Mouse (Mus musculus) embryonic facial prominence, embryonic 14.5 days (tissue): ENCODE data around the gene Chd2. TPM values are rescaled to one million over a fixed set of nuclear protein-coding genes. Genes with fewer than 3 reads are reported as not detected.

ENCODE experiments used
- ATAC-seq: fragments of 200-750 bp; cut with Nextera tagmentation; 2 replicates; pipeline ENCODE4 v1.8.0; 2017; ENCODE audit warnings: low read depth, moderate number of reproducible peaks, moderate TSS enrichment
- DNase-seq: peaks from one replicate; pipeline ENCODE4 v3.0.0-alpha.2; 2015; ENCODE audit warnings: low spot score
- H3K27ac ChIP-seq: fragments of 300-500 bp; sonication (generic); replicated peaks from 2 replicates; pipeline ENCODE4 v1.5.1; 2014; ENCODE audit warnings: low read depth, mild to moderate bottlenecking, low read length, moderate library complexity
- H3K27me3 ChIP-seq: fragments of 300-500 bp; sonication (generic); replicated peaks from 2 replicates; pipeline ENCODE4 v1.6.1; 2014; ENCODE audit warnings: low read length; ENCODE audit not compliant: control insufficient read depth, insufficient read depth
- H3K36me3 ChIP-seq: fragments of 300-500 bp; sonication (generic); 2 replicates; pipeline ENCODE4 v1.6.1; 2014; ENCODE audit warnings: low read length, mixed read lengths; ENCODE audit not compliant: control insufficient read depth, insufficient read depth
- H3K4me1 ChIP-seq: fragments of 300-500 bp; sonication (generic); 2 replicates; pipeline ENCODE4 v1.6.1; 2014; ENCODE audit warnings: antibody characterized with exemption, low read length; ENCODE audit not compliant: control insufficient read depth, insufficient read depth
- H3K4me2 ChIP-seq: fragments of 300-500 bp; sonication (generic); 2 replicates; pipeline ENCODE4 v1.6.1; 2014; ENCODE audit warnings: low read depth, mild to moderate bottlenecking, low read length, moderate library complexity, mixed read lengths
- H3K4me3 ChIP-seq: fragments of 300-500 bp; sonication (generic); 2 replicates; pipeline ENCODE4 v1.5.1; 2014; ENCODE audit warnings: low read depth, mild to moderate bottlenecking, low read length
- H3K9ac ChIP-seq: fragments of 300-500 bp; sonication (generic); 2 replicates; pipeline ENCODE4 v1.6.1; 2014; ENCODE audit warnings: low read depth, mild to moderate bottlenecking, low read length, moderate library complexity, mixed read lengths
- H3K9me3 ChIP-seq: fragments of 300-500 bp; sonication (generic); 2 replicates; pipeline ENCODE4 v1.6.1; 2016; ENCODE audit warnings: low read length; ENCODE audit not compliant: control insufficient read depth
- WGBS: fragments of 180-500 bp; shearing (Covaris S2); extraction: QIAGEN DNeasy Blood & Tissue Kit; methylation state at CpG from one replicate; pipeline ENCODE4 v1.1.7; 2014; 5-methylcytosine and 5-hydroxymethylcytosine counted together
- polyA plus RNA-seq: library from polyadenylated mRNA; unstranded; fragments of >200 nt; fragmentation: Nextera tagmentation; extraction: Ambion mirVana; gene quantifications from 2 replicates; pipeline ENCODE4 v1.2.1, GENCODE M21; 2014

The Chd2 gene
- polyA plus RNA-seq, 1 experiment from 2014 or later: 39.5 TPM

DNA sequence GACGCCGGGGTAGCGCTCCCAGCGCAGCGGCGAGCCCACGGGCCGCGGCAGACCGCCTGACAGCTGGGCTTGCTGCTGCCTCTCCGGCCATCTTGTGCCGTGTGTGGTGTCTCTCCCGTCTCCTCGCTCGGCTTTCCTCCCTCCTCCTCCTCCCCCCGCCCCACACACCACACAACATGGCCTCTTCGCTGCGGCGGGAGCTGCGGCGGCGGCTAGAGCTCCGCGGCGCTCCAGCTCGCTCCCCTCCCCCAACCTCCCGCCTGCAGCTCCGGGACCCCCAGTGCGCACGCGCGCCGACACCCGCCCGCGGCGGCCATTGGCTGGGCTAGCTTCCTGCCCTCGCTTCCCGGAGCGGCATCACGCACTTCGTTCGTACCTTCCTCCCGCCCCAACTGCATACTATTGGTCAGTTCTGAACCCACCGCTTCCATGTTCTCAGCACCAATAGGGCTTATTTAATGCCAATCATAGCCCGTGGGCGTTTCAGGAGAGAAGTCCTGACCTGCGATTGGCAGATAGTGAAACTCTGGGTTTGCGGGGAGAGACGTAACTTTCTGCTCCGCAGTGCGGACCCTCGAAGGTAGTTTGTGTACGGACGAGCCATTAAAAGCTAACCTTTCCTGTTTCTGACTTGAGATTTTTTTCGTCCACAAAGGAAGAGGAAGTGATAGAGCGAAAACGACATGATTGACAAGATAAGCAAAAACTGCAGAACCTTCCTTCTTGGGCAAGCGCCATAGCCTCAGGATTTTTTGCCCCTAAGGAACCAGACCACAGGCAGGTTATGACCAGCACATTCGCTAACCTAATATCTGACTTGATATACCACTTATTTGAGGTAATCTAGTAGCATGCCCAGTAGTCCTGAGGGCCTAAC lies 16.9 kb upstream of the Chd2 start:
- H3K4me3 ChIP-seq: peak overlapping the region; percentile 100
- H3K4me1 ChIP-seq: peaks cover 7% of the 10 kb centered on the region; the same call in 1 of the 2 replicates
- peak overlapping the region; percentile 70 for H3K4me2 ChIP-seq
- no peaks in the 10 kb centered on the region for H3K36me3 ChIP-seq
- peak overlapping the region; percentile 100 for H3K9ac ChIP-seq
- peak; percentile 100 for DNase-seq
- H3K27me3 ChIP-seq: no peaks in the 10 kb centered on the region
- H3K9me3 ChIP-seq: no peaks in the 10 kb centered on the region
- peak; percentile 100 for ATAC-seq
- WGBS: 0% methylated on average over 25 of the region's 60 CpGs
- peak overlapping the region; percentile 100 for H3K27ac ChIP-seq

DNA sequence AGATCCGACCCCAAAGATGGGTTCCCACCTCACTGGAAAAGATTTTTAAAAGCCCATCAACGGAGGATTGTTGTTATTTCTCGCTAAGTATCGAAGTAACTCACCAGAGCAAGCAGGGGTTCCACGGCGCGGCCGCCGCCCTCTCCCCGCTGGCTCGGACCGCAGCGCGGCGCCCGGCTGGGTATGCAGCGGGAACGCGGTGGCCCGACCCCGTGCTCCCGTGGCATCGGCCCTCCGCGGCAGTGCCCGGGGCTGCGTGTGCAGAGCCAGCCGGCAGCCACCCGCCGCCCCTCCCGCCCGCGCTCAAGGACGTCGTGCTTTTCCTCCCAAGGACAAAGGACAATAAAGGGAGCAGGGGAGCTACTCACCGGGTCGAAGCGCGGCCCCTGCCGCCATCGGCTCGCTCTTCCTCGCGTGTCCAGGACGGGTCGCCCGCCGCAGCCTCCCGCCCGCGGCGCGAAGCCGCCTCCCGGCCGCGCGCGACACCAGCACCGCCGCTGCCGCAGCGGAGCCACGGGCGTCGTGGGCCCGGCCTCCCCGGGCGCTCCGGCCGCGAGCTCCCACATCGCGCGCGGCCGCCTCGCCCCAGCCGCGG lies 16.1 kb upstream of the Chd2 start:
- ATAC-seq (0 out of 2 replicates have a peak, but pooled peaks have one; percentile 0), DNase-seq (no peak)
- Histone ChIP-seq H3K9me3 (no peaks in the 10 kb centered on the region), H3K4me3 (peak overlapping the region; percentile 100), H3K27ac (peak overlapping the region; percentile 100), H3K4me1 (peaks cover 9% of the 10 kb centered on the region), H3K9ac (peak overlapping the region; percentile 100), H3K27me3 (no peaks in the 10 kb centered on the region), H3K36me3 (peaks cover 2% of the 10 kb centered on the region; the same call in 1 of the 2 replicates), H3K4me2 (peak overlapping the region; percentile 70; the same call in 1 of the 2 replicates)
- WGBS: under 1% methylated on average over 21 of the region's 80 CpGs

- H3K9ac ChIP-seq: peak overlapping the region; percentile 100
- WGBS: under 1% methylated on average over 25 of the region's 25 CpGs
Observed at GRCm38 (mm10) chr7:73556688-73557667, 15.3 kb upstream of the Chd2 start.

DNA sequence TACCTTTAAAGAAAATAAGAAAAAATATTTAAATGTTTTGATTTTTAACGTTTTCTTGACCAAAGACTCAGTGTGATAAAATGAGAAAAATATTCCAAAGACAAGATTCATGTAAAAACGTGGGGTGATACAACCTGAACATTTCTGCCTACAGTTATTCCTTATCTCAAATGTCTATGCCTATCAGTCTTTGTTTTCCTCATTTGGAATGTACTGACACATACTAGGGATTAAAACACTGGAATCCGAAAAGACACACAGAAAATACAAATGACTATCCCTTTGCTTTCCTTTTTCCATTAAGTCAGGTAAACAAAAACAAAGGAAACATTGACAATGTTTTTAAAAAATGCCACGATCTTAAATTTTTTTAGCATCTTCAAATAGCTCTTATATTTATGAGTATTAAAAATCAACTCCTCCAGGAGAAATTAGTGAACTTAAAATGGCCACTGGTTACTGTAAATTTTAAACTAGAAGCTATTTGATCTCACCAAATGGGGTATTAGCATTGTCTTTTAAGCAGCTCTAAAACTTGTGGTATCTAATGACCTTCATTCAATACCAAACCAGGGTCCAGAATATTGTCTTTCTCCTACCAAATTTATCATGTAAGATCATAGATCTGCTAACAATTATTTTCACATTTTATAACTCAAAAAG lies 14.4 kb upstream of the Chd2 start:
- Histone ChIP-seq H3K27me3 (no peaks in the 10 kb centered on the region), H3K4me1 (peaks cover 18% of the 10 kb centered on the region), H3K27ac (peak overlapping the region; percentile 100), H3K9me3 (no peaks in the 10 kb centered on the region), H3K4me3 (peak overlapping the region; percentile 100), H3K4me2 (peak overlapping the region; percentile 70), H3K36me3 (peaks cover 17% of the 10 kb centered on the region), H3K9ac (peak overlapping the region; percentile 100)
- ATAC-seq: no peak
- WGBS: 5% methylated on average over 4 of the region's 4 CpGs
- DNase-seq: no peak

More at GRCm38 (mm10) chr7:73556688-73557667, 15.3 kb upstream of the Chd2 start:
- H3K27me3 ChIP-seq: no peaks in the 10 kb centered on the region
- H3K4me2 ChIP-seq: peak overlapping the region; percentile 70
- no peaks in the 10 kb centered on the region for H3K9me3 ChIP-seq
- H3K4me3 ChIP-seq: peak overlapping the region; percentile 100
- ATAC-seq (no peak), DNase-seq (peak; percentile 72)
- H3K36me3 ChIP-seq: peaks cover 10% of the 10 kb centered on the region; the same call in 1 of the 2 replicates
- H3K27ac ChIP-seq: peak overlapping the region; percentile 100
- peaks cover 15% of the 10 kb centered on the region for H3K4me1 ChIP-seq

GRCm38 (mm10) chr7:73554849-73555248 lies 13.2 kb upstream of the Chd2 start:
- no peak for ATAC-seq
- Histone ChIP-seq H3K9ac (no peak overlapping the region), H3K27ac (no peak overlapping the region), H3K9me3 (no peaks in the 10 kb centered on the region), H3K4me3 (peak overlapping the region; percentile 18; the same call in 1 of the 2 replicates), H3K36me3 (peaks cover 25% of the 10 kb centered on the region), H3K27me3 (no peaks in the 10 kb centered on the region), H3K4me1 (peaks cover 15% of the 10 kb centered on the region), H3K4me2 (peak overlapping the region; percentile 46)
- DNase-seq: no peak
- 27% methylated on average over 2 of the region's 2 CpGs for WGBS

DNA sequence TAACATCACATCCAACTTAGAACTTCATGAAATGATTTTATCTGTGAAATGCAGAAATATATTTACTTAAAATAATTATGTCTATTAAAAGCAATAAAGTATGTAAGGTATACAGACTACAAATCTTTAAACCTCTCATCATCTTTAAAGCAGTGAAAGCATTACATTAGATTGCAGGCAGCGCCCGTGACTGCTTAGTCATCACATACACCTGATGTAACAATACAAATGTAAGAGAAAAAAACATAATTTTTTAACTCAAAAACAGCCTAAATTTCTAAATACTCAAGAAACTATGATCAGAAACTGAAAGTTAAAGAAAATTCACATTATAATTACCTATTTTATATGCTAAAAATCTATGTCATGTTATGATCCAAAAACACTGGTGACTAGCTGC lies 11.5 kb upstream of the Chd2 start:
- H3K36me3 ChIP-seq: peaks cover 39% of the 10 kb centered on the region
- H3K4me3 ChIP-seq: 0 out of 2 replicates have a peak overlapping the region, but pooled peaks have one; percentile 22
- H3K27ac ChIP-seq: no peak overlapping the region
- no peak for ATAC-seq
- H3K4me1 ChIP-seq: peaks cover 14% of the 10 kb centered on the region
- 53% methylated on average over 2 of the region's 2 CpGs for WGBS
- H3K27me3 ChIP-seq: no peaks in the 10 kb centered on the region
- no peak for DNase-seq
- no peak overlapping the region for H3K9ac ChIP-seq
- no peaks in the 10 kb centered on the region for H3K9me3 ChIP-seq
- peak overlapping the region; percentile 49 for H3K4me2 ChIP-seq

GRCm38 (mm10) chr7:73552054-73552750 lies 10.6 kb upstream of the Chd2 start:
- Histone ChIP-seq H3K4me1 (peaks cover 16% of the 10 kb centered on the region), H3K9me3 (no peaks in the 10 kb centered on the region), H3K9ac (no peak overlapping the region; the same call in 1 of the 2 replicates), H3K4me2 (peak overlapping the region; percentile 49), H3K27ac (peak overlapping the region; percentile 46; the same call in 1 of the 2 replicates), H3K36me3 (peaks cover 43% of the 10 kb centered on the region), H3K27me3 (no peaks in the 10 kb centered on the region), H3K4me3 (peak overlapping the region; percentile 22)
- WGBS: 69% methylated on average over 7 of the region's 7 CpGs
- ATAC-seq (peak; percentile 46; the same call in 1 of the 2 replicates), DNase-seq (no peak)
